Mouse (Mus musculus) forebrain, postnatal 0 days (tissue): ENCODE results near the gene Zfp658. TPM values are rescaled to one million over a fixed set of nuclear protein-coding genes. Genes with fewer than 3 reads are reported as not detected.

Experiments used
- ATAC-seq: fragments of 200-750 bp; cut with Nextera tagmentation; 2 replicates; pipeline ENCODE4 v1.8.0; 2017; ENCODE audit warnings: mild to moderate bottlenecking, moderate library complexity
- DNase-seq: peaks from one replicate; pipeline ENCODE4 v3.0.0-alpha.2; 2015
- H3K27ac ChIP-seq: fragments of 300-500 bp; sonication (generic); 2 replicates; pipeline ENCODE4 v1.5.1; 2014; ENCODE audit warnings: low read depth, mild to moderate bottlenecking, antibody characterized with exemption, low read length, moderate library complexity, mixed read lengths
- H3K27me3 ChIP-seq: fragments of 300-500 bp; sonication (generic); 2 replicates; pipeline ENCODE4 v1.6.1; 2014; ENCODE audit warnings: mild to moderate bottlenecking, low read length, mixed read lengths; ENCODE audit not compliant: insufficient read depth
- H3K36me3 ChIP-seq: fragments of 300-500 bp; sonication (generic); 2 replicates; pipeline ENCODE4 v1.6.1; 2014; ENCODE audit warnings: mild to moderate bottlenecking, moderate library complexity; ENCODE audit not compliant: insufficient read depth
- H3K4me1 ChIP-seq: fragments of 300-500 bp; sonication (generic); 2 replicates; pipeline ENCODE4 v1.6.1; 2014; ENCODE audit warnings: antibody characterized with exemption; ENCODE audit not compliant: insufficient read depth
- H3K4me2 ChIP-seq: fragments of 300-500 bp; sonication (generic); 2 replicates; pipeline ENCODE4 v1.6.1; 2014; ENCODE audit warnings: low read depth, mild to moderate bottlenecking, moderate library complexity
- H3K4me3 ChIP-seq: fragments of 300-500 bp; sonication (generic); 2 replicates; pipeline ENCODE4 v1.5.1; 2014; ENCODE audit warnings: low read depth, low read length, mixed read lengths
- H3K9ac ChIP-seq: fragments of 300-500 bp; sonication (generic); 2 replicates; pipeline ENCODE4 v1.6.1; 2014; ENCODE audit warnings: mild to moderate bottlenecking
- H3K9me3 ChIP-seq: fragments of 300-500 bp; sonication (generic); 2 replicates; pipeline ENCODE4 v1.6.1; 2016; ENCODE audit warnings: low read length
- CTCF ChIP-seq: sonication (generic); IDR thresholded peaks from 2 replicates; pipeline ENCODE4 v1.5.1; 2016; ENCODE audit warnings: antibody characterized with exemption, control low read depth, low read depth
- WGBS: fragments of 180-500 bp; shearing (Covaris S2); extraction: QIAGEN DNeasy Blood & Tissue Kit; methylation state at CpG from one replicate; pipeline ENCODE4 v1.1.7; 2014; 5-methylcytosine and 5-hydroxymethylcytosine counted together
- polyA plus RNA-seq: library from polyadenylated mRNA; unstranded; fragments of >200 nt; fragmentation: Nextera tagmentation; extraction: Ambion mirVana; gene quantifications from 2 replicates; pipeline ENCODE4 v1.2.1, GENCODE M21; 2015
- total RNA-seq: library from RNA; depleted of rRNA; stranded (reverse); fragments of >200 nt; gene quantifications from 2 replicates; pipeline ENCODE4 v1.2.3, GENCODE M21; 2014

Gene Zfp658
- total and polyA plus RNA-seq, 2 experiments from 2014 or later, result 3.1 to 12.6 TPM

GRCm38 (mm10) chr7:43580526-43580925 lies 18.5 kb downstream of the Zfp658 start:
- H3K4me3 ChIP-seq, result peak overlapping the region; percentile 61
- TF ChIP-seq CTCF, result no peak
- ATAC-seq, result no peak
- no peak overlapping the region; the same call in 1 of the 2 replicates for H3K27ac ChIP-seq
- no peaks in the 10 kb centered on the region for H3K27me3 ChIP-seq
- peak overlapping the region; percentile 74 for H3K4me2 ChIP-seq
- peaks cover 13% of the 10 kb centered on the region for H3K36me3 ChIP-seq
- H3K9me3 ChIP-seq, result no peaks in the 10 kb centered on the region
- DNase-seq, result peak; percentile 10
- WGBS, result 50% methylated on average over 5 of the region's 5 CpGs
- peaks cover 9% of the 10 kb centered on the region; the same call in 1 of the 2 replicates for H3K4me1 ChIP-seq
- peak overlapping the region; percentile 69 for H3K9ac ChIP-seq

- H3K4me3 ChIP-seq, result no peak overlapping the region
- DNase-seq (no peak), ATAC-seq (no peak)
- peaks cover 50% of the 10 kb centered on the region for H3K36me3 ChIP-seq
- no peak overlapping the region for H3K9ac ChIP-seq
- no peak overlapping the region for H3K27ac ChIP-seq
- H3K4me2 ChIP-seq, result no peak overlapping the region
- TF ChIP-seq CTCF, result 0 out of 2 replicates have a peak, but pooled peaks have one; percentile 6
- WGBS, result 87% methylated on average over 5 of the region's 5 CpGs
- no peaks in the 10 kb centered on the region for H3K9me3 ChIP-seq
- H3K27me3 ChIP-seq, result no peaks in the 10 kb centered on the region
- H3K4me1 ChIP-seq, result peaks cover 9% of the 10 kb centered on the region; the same call in 1 of the 2 replicates
Measured at GRCm38 (mm10) chr7:43584790-43585189, 22.7 kb downstream of the Zfp658 start.

- ATAC-seq, result no peak
- no peaks in the 10 kb centered on the region for H3K36me3 ChIP-seq
- no peak overlapping the region for H3K9ac ChIP-seq
- H3K27me3 ChIP-seq, result no peaks in the 10 kb centered on the region
- no peak overlapping the region for H3K4me2 ChIP-seq
- TF ChIP-seq CTCF, result no peak
- H3K27ac ChIP-seq, result no peak overlapping the region
- no peaks in the 10 kb centered on the region; the same call in 1 of the 2 replicates for H3K4me1 ChIP-seq
- no peaks in the 10 kb centered on the region for H3K9me3 ChIP-seq
- H3K4me3 ChIP-seq, result no peak overlapping the region
- 12% methylated on average over 5 of the region's 5 CpGs for WGBS
- no peak for DNase-seq
Measured at GRCm38 (mm10) chr7:43601884-43602283, 39.8 kb downstream of the Zfp658 start.

GRCm38 (mm10) chr7:43606896-43607742 lies 45.1 kb downstream of the Zfp658 start, which contains the start of gene Zfp819:
Zfp819 (plus strand) TSS chr7:43607169.
- Histone ChIP-seq H3K36me3 (no peaks in the 10 kb centered on the region), H3K4me2 (peak within 1 kb of the TSS; percentile 75), H3K4me1 (no peaks in the 10 kb centered on the region; the same call in 1 of the 2 replicates), H3K4me3 (peak within 1 kb of the TSS; percentile 39), H3K9ac (peak within 1 kb of the TSS; percentile 28; the same call in 1 of the 2 replicates), H3K27me3 (no peaks in the 10 kb centered on the region), H3K27ac (no peak within 1 kb of the TSS), H3K9me3 (no peaks in the 10 kb centered on the region)
- DNase-seq (peak; percentile 81), ATAC-seq (peak; percentile 96)
- TF ChIP-seq CTCF, result no peak
- WGBS, result 14% methylated on average over 41 of the region's 41 CpGs

GRCm38 (mm10) chr7:43607743-43608287 lies 45.8 kb downstream of the Zfp658 start:
- no peaks in the 10 kb centered on the region; the same call in 1 of the 2 replicates for H3K4me1 ChIP-seq
- H3K9ac ChIP-seq, result no peak overlapping the region
- no peaks in the 10 kb centered on the region for H3K27me3 ChIP-seq
- no peaks in the 10 kb centered on the region for H3K9me3 ChIP-seq
- DNase-seq, result no peak
- WGBS, result 54% methylated on average over 5 of the region's 5 CpGs
- TF ChIP-seq CTCF, result no peak
- H3K4me3 ChIP-seq, result no peak overlapping the region
- no peaks in the 10 kb centered on the region for H3K36me3 ChIP-seq
- ATAC-seq, result no peak
- H3K4me2 ChIP-seq, result peak overlapping the region; percentile 75; the same call in 1 of the 2 replicates
- H3K27ac ChIP-seq, result no peak overlapping the region

GRCm38 (mm10) chr7:43608316-43608824 lies 46.3 kb downstream of the Zfp658 start:
- 79% methylated on average over 7 of the region's 7 CpGs for WGBS
- ATAC-seq, result no peak

More at GRCm38 (mm10) chr7:43608316-43608824, 46.3 kb downstream of the Zfp658 start:
- no peaks in the 10 kb centered on the region for H3K27me3 ChIP-seq
- TF ChIP-seq CTCF, result no peak
- H3K36me3 ChIP-seq, result no peaks in the 10 kb centered on the region
- H3K4me2 ChIP-seq, result no peak overlapping the region
- no peak overlapping the region for H3K4me3 ChIP-seq
- H3K27ac ChIP-seq, result no peak overlapping the region
- no peaks in the 10 kb centered on the region for H3K4me1 ChIP-seq
- no peaks in the 10 kb centered on the region for H3K9me3 ChIP-seq
- no peak overlapping the region for H3K9ac ChIP-seq
- no peak for DNase-seq
